Mouse (Mus musculus) NIH3T3 (cell line): ENCODE measurements around the gene Mapk14.

ENCODE experiments used
- DNase-seq: peaks from one replicate; pipeline ENCODE4 v3.0.0-alpha.2; 2012; ENCODE audit warnings: low read depth

Gene Mapk14

GRCm38 (mm10) chr17:28785036-28785435, 93.9 kb downstream of the Mapk14 start:
- DNase-seq = no peak

DNA sequence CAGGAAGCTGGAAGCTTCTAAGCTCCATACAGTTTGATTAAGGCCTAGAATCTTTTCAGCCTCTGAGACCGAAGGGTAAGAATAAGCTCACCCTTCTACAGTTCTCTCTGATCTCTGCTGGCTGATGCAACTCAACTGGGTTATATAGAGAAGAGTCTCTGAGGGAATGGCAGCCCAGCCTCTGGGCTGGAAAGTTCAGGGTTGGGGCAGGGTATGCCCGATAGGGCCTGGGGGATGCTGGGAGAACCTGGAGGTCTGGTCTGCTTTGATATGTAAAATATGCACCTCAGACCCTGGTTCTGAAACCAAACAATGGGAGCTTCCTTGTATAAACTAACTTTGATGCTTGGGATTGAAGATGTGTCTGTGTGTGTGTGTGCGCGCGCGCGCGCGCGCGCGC, 96.4 kb downstream of the Mapk14 start:
- no peak for DNase-seq

DNA sequence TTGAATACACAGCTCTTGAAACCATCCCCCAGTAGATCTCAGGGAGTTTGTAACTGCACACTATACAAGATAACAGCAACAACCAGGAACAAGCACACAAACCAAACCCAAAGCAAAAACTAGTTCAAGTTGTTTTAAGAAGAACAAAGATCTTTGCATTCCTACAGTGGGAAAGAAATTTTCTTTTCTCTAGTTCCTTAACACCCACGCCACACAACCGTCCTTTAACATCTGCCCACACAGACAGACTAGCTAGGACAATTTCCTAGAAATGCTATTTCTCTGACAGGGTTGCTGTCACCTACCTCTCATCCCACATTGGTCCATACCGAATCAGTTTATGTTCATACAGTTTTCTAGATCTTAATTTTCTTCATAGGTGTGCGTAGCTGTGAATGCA, 105.9 kb downstream of the Mapk14 start:
- no peak for DNase-seq
